Mouse (Mus musculus) forebrain, embryonic 10.5 days (tissue): ENCODE measurements around the gene Mta1. TPM values are rescaled to one million over a fixed set of nuclear protein-coding genes. Genes with fewer than 3 reads are reported as not detected.

Source experiments
- microRNA-seq: library from miRNA; unstranded; fragments of <30 nt; microRNA quantifications from one replicate; pipeline ENCODE4, GENCODE M21; 2017
- polyA plus RNA-seq: library from polyadenylated mRNA; unstranded; fragments of >200 nt; fragmentation: Nextera tagmentation; extraction: Ambion mirVana; gene quantifications from 2 replicates; pipeline ENCODE4 v1.2.1, GENCODE M21; 2016

Gene Mta1
- polyA plus RNA-seq, 1 experiment from 2014 or later, result 22.7 TPM

Small RNAs within 50 kb of the gene (microRNA-seq; reads per million reads assigned to microRNA genes)
- gene Gm44471, result not detected

Other genes with a start within 250 kb of the Mta1 start
- 0.06 and 0.07 TPM in 2 replicates for gene Gpr132, start 230.1 kb upstream of the Mta1 start, polyA plus RNA-seq
- 2.3 and 3.8 TPM in 2 replicates for gene Jag2, start 168.5 kb upstream of the Mta1 start, polyA plus RNA-seq
- 61.4 and 70.4 TPM in 2 replicates for gene Nudt14, start 156.2 kb upstream of the Mta1 start, polyA plus RNA-seq
- 22.4 and 24.2 TPM in 2 replicates for gene Btbd6, start 121.8 kb upstream of the Mta1 start, polyA plus RNA-seq
- gene Brf1, start 97.6 kb upstream of the Mta1 start, polyA plus RNA-seq, result 50.8 and 58.1 TPM in 2 replicates
- 16.9 and 18.3 TPM in 2 replicates for gene Pacs2, start 83.8 kb upstream of the Mta1 start, polyA plus RNA-seq
- gene Tex22, start 23.8 kb upstream of the Mta1 start, polyA plus RNA-seq, result not detected in 2 replicates
- 172 and 182 TPM in 2 replicates for gene Crip2, start 42.0 kb downstream of the Mta1 start, polyA plus RNA-seq
- gene Crip1, start 48.0 kb downstream of the Mta1 start, polyA plus RNA-seq, result 59.2 and 59.5 TPM in 2 replicates
- gene Tedc1, start 58.1 kb downstream of the Mta1 start, polyA plus RNA-seq, result 66.4 and 69.6 TPM in 2 replicates
- 18.7 and 20.3 TPM in 2 replicates for gene Tmem121, start 87.7 kb downstream of the Mta1 start, polyA plus RNA-seq